Mouse (Mus musculus): ENCODE data around the gene Slc35f4. TPM values are rescaled to one million over a fixed set of nuclear protein-coding genes. Genes with fewer than 3 reads are reported as not detected.
"Not testable (repeated sequence)": the region's sequence is repeated elsewhere in the genome, so short reads cannot be mapped to it uniquely, and the experiment has no call there.

The Slc35f4 gene
- polyA plus RNA-seq, 1 experiment from 2014 or later: 0.36 TPM

- no peaks in the 10 kb centered on the region for H3K9me3 ChIP-seq (replicated peaks)
- H3K27ac ChIP-seq (replicated peaks): peak overlapping the region; percentile 50
- no peak overlapping the region for H3K4me3 ChIP-seq
- 0 out of 2 replicates have a peak, but pooled peaks cover 9% of the 10 kb centered on the region for H3K27me3 ChIP-seq (ENCODE audit: low read depth, poor library complexity, severe bottlenecking)
- peaks cover 37% of the 10 kb centered on the region for H3K4me1 ChIP-seq
- DNase-seq (ENCODE audit: low spot score): peak; percentile 62
- H3K36me3 ChIP-seq: no peaks in the 10 kb centered on the region
- WGBS: 27% methylated on average over 8 of the region's 8 CpGs
These were observed 224.7 kb downstream of the Slc35f4 start for GRCm38 (mm10) chr14:49300981-49301619.

DNA sequence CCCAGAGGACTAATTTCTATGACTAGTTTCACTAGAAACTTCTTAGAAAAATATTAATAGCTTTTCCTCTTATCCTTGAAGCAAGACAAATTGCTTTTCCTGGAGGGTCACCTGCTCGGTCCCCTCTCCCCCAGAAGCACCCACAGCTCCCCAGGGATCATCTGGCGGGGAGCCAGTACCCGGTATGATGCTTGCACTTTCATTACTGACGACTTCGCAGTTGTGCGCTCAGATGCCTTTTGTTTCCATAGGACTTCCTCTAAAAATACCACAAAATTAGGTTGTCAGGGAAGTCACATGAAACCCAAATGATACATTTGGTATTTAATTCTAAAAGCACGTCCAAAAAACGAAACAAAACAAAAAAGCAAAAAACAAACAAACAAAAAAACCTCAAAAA, 225.5 kb downstream of the Slc35f4 start:
- Histone ChIP-seq H3K9me3 (replicated peaks) (no peaks in the 10 kb centered on the region), H3K27me3 (ENCODE audit: low read depth, poor library complexity, severe bottlenecking) (0 out of 2 replicates have a peak, but pooled peaks cover 9% of the 10 kb centered on the region), H3K36me3 (no peaks in the 10 kb centered on the region), H3K27ac (replicated peaks) (no peak overlapping the region), H3K4me1 (peaks cover 37% of the 10 kb centered on the region), H3K4me3 (no peak overlapping the region)
- DNase-seq (ENCODE audit: low spot score): no peak
- WGBS: 79% methylated on average over 8 of the region's 8 CpGs

DNA sequence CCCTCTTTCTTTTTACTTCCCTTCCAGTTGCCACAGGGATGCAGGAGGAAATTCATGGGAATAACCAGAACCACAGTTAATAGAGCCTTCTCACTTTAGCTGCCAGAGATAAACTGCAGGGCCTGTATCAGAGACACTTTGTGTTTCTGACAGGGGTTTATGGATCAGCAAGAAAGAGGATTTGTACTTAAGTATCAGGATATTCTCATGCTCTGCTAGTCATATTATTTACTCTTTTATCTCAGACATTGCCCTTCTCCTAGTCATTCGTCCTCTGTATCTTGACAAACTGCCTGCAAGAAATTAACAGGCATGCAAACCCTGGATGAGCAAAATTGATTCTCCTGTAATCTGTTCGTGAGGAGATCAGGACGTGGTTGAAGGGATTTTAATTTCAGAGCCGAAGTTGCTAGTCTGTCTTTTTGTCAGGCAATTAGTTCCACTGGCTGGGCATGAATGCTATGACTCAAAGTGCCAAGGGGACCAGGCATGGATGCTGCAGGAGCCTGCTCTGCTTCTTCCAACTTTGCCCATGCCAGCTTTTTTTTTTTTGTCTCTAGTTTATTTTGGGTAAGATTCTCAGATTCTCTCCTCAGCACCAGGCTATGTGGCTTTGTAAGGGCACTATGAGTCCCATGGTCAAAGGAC, 231.9 kb downstream of the Slc35f4 start:
- peaks cover 16% of the 10 kb centered on the region for H3K4me1 ChIP-seq
- 0 out of 2 replicates have a peak, but pooled peaks cover 3% of the 10 kb centered on the region for H3K27me3 ChIP-seq (ENCODE audit: low read depth, poor library complexity, severe bottlenecking)
- WGBS: 17% methylated on average over 4 of the region's 4 CpGs
- no peaks in the 10 kb centered on the region for H3K36me3 ChIP-seq
- peak; percentile 29 for DNase-seq (ENCODE audit: low spot score)
- H3K27ac ChIP-seq (replicated peaks): peak overlapping the region; percentile 34
- H3K4me3 ChIP-seq: no peak overlapping the region
- no peaks in the 10 kb centered on the region for H3K9me3 ChIP-seq (replicated peaks)

DNA sequence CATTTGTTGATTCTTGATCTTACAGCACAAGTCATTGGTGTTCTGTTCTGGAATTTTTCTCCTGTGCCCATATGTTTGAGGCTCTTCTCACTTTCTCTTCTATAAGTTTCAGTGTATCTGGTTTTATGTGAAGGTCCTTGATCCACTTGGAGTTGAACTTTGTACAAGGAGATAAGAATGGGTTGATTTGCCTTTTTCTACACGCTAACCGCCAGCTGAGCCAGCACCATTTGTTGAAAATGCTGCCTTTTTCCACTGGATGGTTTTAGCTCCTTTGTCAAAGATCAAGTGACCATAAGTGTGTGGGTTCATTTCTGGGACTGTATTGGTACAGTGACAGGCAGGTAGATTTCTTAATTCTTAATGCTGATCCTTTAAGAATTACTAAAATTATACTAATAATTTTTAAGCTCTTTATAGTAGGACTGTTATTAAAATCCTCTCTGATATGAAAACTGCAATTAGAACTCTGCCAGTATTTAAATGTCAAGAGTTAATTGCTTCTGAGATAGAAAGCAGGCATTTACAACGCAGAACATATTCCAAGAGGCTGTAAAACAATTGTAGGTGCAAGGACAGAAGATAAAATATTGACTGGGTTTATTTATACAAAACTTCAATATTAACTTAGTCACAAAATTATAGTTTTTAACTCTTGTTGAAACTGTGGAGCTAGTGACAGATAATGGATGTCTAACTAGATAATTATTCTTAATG, 235.7 kb downstream of the Slc35f4 start:
- H3K4me3 ChIP-seq: no peak overlapping the region
- no peaks in the 10 kb centered on the region for H3K36me3 ChIP-seq
- WGBS: 92% methylated on average over 3 of the region's 3 CpGs
- no peak for DNase-seq (ENCODE audit: low spot score)
- no peak overlapping the region for H3K27ac ChIP-seq (replicated peaks)
- no peaks in the 10 kb centered on the region for H3K9me3 ChIP-seq (replicated peaks)
- no peaks in the 10 kb centered on the region for H3K27me3 ChIP-seq (ENCODE audit: low read depth, poor library complexity, severe bottlenecking)
- peaks cover 16% of the 10 kb centered on the region for H3K4me1 ChIP-seq

- Histone ChIP-seq H3K4me3 (no peak overlapping the region), H3K36me3 (no peaks in the 10 kb centered on the region), H3K9me3 (replicated peaks) (no peaks in the 10 kb centered on the region), H3K27ac (replicated peaks) (no peak overlapping the region), H3K4me1 (no peaks in the 10 kb centered on the region), H3K27me3 (ENCODE audit: low read depth, poor library complexity, severe bottlenecking) (no peaks in the 10 kb centered on the region)
- WGBS: 83% methylated on average over 7 of the region's 7 CpGs
- no peak for DNase-seq (ENCODE audit: low spot score)
These were observed 241.8 kb downstream of the Slc35f4 start for GRCm38 (mm10) chr14:49283784-49284655.

GRCm38 (mm10) chr14:49278880-49279279, 247.0 kb downstream of the Slc35f4 start:
- no peak overlapping the region for H3K4me3 ChIP-seq
- no peaks in the 10 kb centered on the region for H3K4me1 ChIP-seq
- H3K9me3 ChIP-seq (replicated peaks): no peaks in the 10 kb centered on the region
- no peak for DNase-seq (ENCODE audit: low spot score)
- H3K27ac ChIP-seq (replicated peaks): no peak overlapping the region
- H3K27me3 ChIP-seq (ENCODE audit: low read depth, poor library complexity, severe bottlenecking): no peaks in the 10 kb centered on the region
- WGBS: 83% methylated on average over 6 of the region's 6 CpGs
- H3K36me3 ChIP-seq: no peaks in the 10 kb centered on the region

DNA sequence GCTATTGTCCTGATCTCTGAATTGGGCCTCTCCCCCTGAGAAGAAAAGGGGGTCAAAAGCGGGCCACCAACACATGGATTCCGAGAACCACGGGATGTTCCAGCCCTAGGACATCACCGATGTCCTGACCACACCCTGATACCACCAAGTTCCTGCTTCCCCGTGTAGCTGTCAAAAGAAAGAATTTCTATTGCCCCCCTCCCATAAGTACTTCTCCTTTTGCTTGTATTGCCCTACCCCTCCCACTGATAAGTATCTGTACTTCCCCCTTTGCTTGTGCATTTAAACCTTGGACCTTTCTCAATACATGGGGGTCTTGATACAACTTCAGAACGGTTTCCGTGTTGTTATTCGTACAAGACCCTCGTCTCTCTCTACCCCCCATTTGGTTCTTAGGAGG, 247.4 kb downstream of the Slc35f4 start:
- 91% methylated on average over 9 of the region's 9 CpGs for WGBS
- not testable (repeated sequence) for H3K9me3 ChIP-seq (replicated peaks); H3K27me3 ChIP-seq (ENCODE audit: low read depth, poor library complexity, severe bottlenecking); H3K36me3 ChIP-seq; H3K4me3 ChIP-seq; DNase-seq (ENCODE audit: low spot score); H3K4me1 ChIP-seq; H3K27ac ChIP-seq (replicated peaks)

GRCm38 (mm10) chr14:49277642-49278041, 248.2 kb downstream of the Slc35f4 start:
- Histone ChIP-seq H3K36me3 (no peaks in the 10 kb centered on the region), H3K27me3 (ENCODE audit: low read depth, poor library complexity, severe bottlenecking) (no peaks in the 10 kb centered on the region), H3K27ac (replicated peaks) (no peak overlapping the region), H3K4me3 (no peak overlapping the region), H3K4me1 (no peaks in the 10 kb centered on the region), H3K9me3 (replicated peaks) (no peaks in the 10 kb centered on the region)
- WGBS: 76% methylated on average over 3 of the region's 3 CpGs
- DNase-seq (ENCODE audit: low spot score): no peak

DNA sequence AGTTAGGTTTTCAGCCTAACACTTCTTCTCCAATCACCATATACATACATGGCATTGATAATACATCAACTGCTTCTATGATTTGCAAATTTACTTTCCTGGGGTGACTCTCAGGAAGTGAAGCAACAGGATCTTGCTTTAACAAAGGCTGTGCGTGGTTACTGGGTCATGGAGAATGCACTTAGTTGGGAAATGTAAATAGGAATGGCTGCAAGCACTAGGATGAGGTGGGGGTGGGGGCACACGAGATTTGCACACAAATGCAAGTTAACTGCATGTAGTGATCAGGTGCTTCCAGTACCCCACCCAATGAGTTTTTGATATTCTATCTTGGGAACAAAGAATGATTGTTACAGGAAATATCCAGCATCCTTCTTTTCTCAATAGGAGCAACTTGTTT, 250.5 kb downstream of the Slc35f4 start:
- Histone ChIP-seq H3K36me3 (no peaks in the 10 kb centered on the region), H3K9me3 (replicated peaks) (no peaks in the 10 kb centered on the region), H3K4me1 (no peaks in the 10 kb centered on the region), H3K27me3 (ENCODE audit: low read depth, poor library complexity, severe bottlenecking) (no peaks in the 10 kb centered on the region), H3K27ac (replicated peaks) (no peak overlapping the region), H3K4me3 (no peak overlapping the region)
- WGBS: 44% methylated on average over 2 of the region's 2 CpGs
- DNase-seq (ENCODE audit: low spot score): no peak

GRCm38 (mm10) chr14:49265286-49266002, 260.4 kb downstream of the Slc35f4 start:
- WGBS: 84% methylated on average over 5 of the region's 5 CpGs

More at GRCm38 (mm10) chr14:49265286-49266002, 260.4 kb downstream of the Slc35f4 start:
- Histone ChIP-seq H3K4me1 (no peaks in the 10 kb centered on the region), H3K27ac (replicated peaks) (no peak overlapping the region), H3K36me3 (no peaks in the 10 kb centered on the region), H3K9me3 (replicated peaks) (no peaks in the 10 kb centered on the region), H3K4me3 (no peak overlapping the region), H3K27me3 (ENCODE audit: low read depth, poor library complexity, severe bottlenecking) (no peaks in the 10 kb centered on the region)
- DNase-seq (ENCODE audit: low spot score): no peak
